Mouse (Mus musculus): ENCODE results near the gene Hsdl2.

DNA sequence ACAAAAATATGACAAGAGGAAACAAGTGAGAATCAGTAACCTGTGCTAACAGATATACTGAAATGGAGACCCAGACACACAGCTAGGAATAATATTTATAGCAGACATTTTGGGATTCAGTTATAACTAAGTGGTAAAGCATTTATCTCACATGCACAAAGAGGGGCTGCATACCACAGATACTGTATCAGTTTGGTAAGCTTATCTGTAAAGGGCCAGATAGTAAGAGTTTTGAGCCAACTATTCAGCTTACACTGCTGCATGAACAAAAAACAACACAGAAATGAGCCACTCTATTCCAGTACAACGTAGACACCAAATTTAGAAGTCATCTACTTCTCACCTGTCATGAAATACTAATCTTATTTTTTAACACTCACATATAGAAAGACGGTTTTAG lies 48.1 kb upstream of the Hsdl2 start:
- TF ChIP-seq CTCF (IDR thresholded peaks at IDR 0.05; ENCODE audit: low read depth, low read length) (no peak), GATA1 (IDR thresholded peaks at IDR 0.05; ENCODE audit: borderline replicate concordance, low read length) (no peak), TAL1 (conservative IDR thresholded peaks at IDR 0.05; ENCODE audit: low read depth, low read length) (peak; percentile 99), POLR2AphosphoS5 (IDR thresholded peaks at IDR 0.05; ENCODE audit: insufficient replicate concordance, low read depth, low read length) (no peak), GATA2 (IDR thresholded peaks at IDR 0.05; ENCODE audit: borderline replicate concordance, low read depth, low read length) (no peak)
